Mouse (Mus musculus) thymus, postnatal 4 days (tissue): Measurements from ENCODE around the gene Trappc12.

ENCODE experiments used
- DNase-seq: peaks from one replicate; pipeline ENCODE4 v3.0.0; 2021

Gene Trappc12

DNA sequence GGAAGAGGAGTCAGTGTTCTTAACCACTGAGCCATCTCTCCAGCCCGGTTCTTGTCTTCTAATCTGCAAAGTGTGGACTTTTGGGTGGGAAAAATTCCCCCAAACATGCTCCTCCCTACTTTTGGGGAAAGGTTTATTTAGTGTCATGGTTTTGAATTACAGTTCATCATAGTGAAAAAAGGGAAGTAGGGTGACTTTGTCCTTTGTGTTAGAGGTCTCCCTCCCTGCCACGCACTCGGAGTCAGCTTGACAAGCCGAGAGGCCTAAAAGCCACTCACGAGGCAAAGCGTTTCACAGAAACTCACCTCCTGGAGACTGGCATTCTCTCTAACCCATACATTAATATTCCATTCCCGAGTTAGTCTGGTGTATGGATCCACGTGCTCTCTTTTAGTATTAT is 17.6 kb downstream of the Trappc12 start:
- DNase-seq = no peak

- DNase-seq = no peak
These were observed 23.2 kb downstream of the Trappc12 start for GRCm38 (mm10) chr12:28727061-28727460.

- no peak for DNase-seq
These were observed 24.1 kb downstream of the Trappc12 start for GRCm38 (mm10) chr12:28726204-28726603.

DNA sequence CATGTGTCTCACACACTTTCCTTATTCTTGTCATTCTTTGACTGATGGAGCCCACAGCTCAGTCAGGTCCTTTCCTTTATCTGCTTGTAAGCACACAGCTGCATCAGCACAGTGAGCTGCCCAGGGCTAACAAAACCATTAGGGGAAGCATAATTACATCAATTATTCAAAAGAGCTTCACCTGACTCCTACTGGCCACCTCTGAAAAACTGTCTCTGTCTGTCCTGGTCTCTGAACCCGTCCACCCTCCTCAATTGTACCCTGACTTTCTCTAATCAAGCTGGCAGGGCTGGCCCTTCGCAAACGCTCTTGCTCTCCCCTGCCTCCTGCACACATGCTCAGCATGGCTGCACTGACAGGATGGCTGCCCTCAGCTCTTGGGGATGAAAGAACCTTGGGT is 25.9 kb downstream of the Trappc12 start:
- no peak for DNase-seq

- no peak for DNase-seq
These were observed 32.2 kb downstream of the Trappc12 start for GRCm38 (mm10) chr12:28718106-28718505.

DNA sequence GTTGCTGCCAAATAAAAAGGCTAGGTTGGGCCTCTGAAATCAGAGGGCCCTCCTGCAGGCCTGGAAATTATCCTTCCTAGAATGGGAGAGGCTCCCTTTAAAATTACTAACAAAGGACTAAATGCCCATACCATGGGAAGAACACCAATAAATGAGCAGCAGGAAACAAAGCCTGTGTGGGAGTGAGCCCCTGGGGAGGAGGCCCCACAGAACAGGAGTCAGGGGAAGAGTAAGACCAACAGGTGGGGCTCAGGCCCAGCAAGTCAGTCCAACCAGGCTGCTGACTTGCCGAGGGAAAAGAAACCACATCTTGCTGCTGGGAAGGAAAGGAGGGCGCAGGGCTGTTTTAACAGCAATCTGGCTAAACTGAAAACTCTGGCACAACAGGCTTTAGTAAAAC is 33.2 kb downstream of the Trappc12 start:
- DNase-seq = no peak

- no peak for DNase-seq
These were observed 35.2 kb downstream of the Trappc12 start for GRCm38 (mm10) chr12:28714822-28715632.

GRCm38 (mm10) chr12:28710566-28711185 is 39.6 kb downstream of the Trappc12 start:
- DNase-seq = no peak

GRCm38 (mm10) chr12:28708154-28708553 is 42.1 kb downstream of the Trappc12 start:
- no peak for DNase-seq

GRCm38 (mm10) chr12:28705204-28705603 is 45.1 kb downstream of the Trappc12 start:
- DNase-seq = no peak

DNA sequence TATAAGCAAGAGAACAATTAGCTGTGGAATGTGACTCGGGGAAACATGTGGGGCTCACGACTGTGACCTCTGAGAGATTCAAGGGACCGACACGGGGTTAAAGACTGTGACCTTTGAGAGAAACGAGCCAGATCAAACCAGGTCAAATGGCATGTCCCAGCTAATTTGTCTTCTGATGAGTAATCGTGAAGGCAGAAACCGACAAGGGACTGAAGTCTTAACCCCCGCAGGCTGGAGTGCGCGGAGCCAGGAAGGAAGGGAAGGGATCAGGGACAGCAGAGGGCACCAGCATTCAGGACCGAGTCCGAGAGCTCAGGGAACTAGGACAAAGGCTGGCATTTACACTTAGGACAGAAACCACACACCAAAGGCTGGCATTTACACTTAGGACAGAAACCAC is 45.9 kb downstream of the Trappc12 start:
- no peak for DNase-seq

DNA sequence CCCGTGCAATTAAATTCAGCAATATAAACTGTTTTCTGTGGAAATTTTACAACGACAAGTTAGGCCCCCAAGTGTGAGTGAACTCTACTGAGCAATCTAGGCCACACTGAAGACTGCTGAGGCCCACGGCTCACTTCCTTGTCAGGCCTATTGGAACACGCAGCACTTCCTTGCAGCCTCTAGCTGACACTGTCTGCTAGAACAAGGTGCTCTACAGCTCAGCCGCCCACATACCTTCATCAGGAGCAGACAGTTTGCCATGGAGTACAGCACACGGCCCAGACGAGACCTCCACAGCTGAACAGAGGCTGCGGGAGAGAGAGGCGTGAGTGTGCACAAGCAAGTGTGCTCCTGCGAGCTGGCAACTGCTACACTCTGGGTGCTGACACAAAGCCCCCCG is 49.0 kb downstream of the Trappc12 start:
- DNase-seq = no peak

- DNase-seq = peak; percentile 25
These were observed 49.7 kb downstream of the Trappc12 start for GRCm38 (mm10) chr12:28700561-28701025.

- peak; percentile 28 for DNase-seq
These were observed 50.2 kb downstream of the Trappc12 start for GRCm38 (mm10) chr12:28700101-28700511.

DNA sequence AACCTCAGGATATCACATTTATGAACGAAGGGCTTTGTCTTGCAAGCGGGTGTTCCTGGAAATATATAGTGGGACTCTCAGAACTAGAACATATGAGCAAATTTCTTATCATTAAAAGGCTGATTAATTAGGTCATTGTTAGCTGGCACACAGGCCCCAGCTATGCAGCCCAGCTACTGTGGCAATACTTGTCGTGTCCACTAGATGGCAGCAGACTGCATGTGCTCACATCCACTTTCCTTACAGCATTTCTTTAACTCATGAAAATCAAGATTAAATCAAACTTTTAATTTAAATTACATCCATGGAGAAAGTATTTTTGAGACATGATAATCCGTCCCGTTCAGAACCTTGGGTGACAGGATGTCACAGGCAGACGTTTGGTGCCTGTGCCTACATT is 50.6 kb downstream of the Trappc12 start:
- DNase-seq = peak; percentile 79

DNA sequence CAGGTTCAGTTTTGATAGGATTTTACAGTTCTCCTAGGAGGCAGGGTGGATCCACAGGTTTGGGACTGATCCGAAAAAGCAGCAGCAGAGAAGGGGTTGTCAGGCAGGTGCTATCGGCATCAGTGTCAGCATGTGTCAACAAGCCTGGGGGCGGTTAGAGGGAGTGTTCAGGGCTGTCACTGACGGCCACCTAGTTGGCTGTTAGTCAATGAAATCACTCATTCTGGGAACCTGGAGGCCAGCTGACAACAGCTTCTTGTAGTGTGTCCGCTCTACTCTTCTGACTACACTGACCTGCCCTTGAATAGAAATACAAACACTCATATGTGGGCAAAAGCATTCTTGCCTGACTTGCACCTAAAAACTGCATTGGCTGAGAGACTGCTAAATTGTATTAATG is 51.2 kb downstream of the Trappc12 start:
- no peak for DNase-seq

- DNase-seq = no peak
These were observed 52.3 kb downstream of the Trappc12 start for GRCm38 (mm10) chr12:28697821-28698595.

DNA sequence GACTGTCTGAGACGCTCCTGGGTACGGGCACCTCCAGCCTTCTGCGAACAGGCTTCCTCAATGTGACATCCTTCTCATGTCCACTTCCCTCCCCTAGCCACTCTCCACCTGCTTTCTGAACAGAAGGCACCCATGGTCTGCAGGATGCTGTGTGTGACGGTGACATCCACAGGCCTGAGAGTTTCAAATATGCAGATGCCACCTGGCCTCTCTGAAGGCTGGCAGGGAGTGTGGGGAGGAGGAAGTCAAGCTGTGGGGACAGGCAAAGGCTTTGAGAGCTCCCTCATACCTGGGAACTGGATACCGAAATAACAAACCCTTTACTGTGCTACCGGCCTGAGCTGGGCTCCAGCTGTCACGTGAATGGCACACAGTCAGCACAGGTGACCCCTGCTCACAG is 55.5 kb downstream of the Trappc12 start:
- DNase-seq = no peak

DNA sequence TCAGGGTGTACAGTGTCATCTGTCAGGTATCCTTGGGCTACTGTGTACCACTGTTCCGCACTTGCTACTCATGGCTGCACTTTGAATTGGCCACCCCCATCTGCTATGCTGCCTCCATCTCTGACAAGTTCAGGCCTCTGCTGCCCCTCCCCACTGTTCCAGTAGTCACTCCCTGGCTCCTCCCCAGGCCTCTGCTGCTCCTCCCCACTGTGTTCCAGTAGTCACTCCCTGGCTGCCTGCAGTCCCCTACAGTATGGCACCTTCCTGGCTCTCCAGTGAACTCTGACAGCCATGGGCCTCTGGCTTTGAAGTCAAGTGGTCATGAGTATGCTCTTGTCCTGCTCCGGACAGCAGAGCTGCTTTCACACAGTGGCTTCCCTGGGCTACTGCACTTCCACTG is 56.0 kb downstream of the Trappc12 start:
- DNase-seq = no peak

GRCm38 (mm10) chr12:28693738-28694137 is 56.5 kb downstream of the Trappc12 start:
- no peak for DNase-seq

DNA sequence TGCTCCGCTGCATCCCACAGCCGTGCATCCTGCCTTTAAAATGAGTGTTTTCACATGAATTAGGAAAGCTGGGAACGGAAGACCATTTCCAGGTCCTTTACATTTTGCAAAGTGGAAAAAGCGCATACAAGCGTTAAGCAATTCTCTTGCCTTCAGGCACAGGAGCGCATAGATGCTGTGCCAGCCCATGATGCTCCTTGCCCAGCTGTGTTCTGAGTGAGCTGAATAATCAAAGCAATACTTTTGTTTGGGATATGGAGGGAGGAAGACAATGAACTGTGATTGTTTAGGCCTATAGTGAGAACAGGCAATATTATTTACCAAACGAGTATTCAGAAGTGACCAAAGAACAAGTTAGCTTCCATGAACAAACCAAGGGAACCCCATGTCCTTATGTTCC is 59.5 kb downstream of the Trappc12 start:
- DNase-seq = no peak

DNA sequence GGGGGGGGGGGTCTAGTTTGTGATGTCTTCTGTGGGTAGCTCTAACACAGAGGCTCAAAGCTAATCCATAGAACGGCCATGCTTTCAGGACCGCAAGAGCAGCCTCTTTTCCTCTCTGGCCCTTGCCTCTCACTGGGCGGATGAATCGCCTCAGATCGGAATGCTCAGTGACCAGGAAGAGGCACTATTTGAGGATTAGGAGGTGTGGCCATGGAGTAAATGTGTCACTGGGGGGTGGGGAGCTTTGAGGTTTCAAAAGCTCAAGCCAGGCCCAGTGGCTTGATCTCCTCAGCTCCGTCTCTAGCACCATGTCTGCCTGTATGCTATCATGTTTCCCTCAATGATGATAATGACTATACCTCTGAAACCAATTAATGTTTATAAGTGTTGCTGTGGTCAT is 61.3 kb downstream of the Trappc12 start:
- DNase-seq = no peak

DNA sequence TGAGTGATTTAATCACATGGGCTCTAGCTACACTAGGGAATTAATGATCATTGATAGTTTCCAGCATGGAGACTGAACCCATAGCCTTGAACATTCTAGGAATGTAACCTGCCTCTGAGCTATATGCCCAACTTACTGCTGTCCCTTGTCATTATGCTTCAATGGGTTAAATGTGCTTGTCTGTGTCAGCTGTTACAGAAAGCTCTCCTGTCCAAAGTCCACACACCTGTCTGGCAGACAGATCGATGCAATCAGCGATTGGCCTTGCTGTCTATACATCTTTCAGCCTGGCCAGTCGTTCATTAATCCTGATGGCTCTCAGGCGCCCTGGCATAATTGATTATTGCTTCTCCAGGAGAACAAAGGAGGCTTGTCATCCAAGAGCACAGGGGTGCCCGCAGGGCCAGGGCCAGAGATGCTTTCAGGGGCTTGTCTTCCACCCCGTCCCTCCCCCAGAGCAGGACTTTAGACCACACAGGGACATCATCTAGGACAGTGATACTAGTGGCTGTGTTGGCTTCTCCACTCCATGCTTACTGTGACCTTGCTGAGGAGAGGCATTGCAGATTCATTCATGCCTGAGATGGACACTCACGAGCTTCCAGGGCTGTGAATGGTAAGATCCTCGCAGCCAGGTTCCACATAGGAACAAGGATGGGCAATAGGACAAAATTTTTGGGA is 63.9 kb downstream of the Trappc12 start:
- DNase-seq = no peak
